Mouse (Mus musculus) midbrain, embryonic 15.5 days (tissue): Measurements from ENCODE around the gene Enox1. TPM values are rescaled to one million over a fixed set of nuclear protein-coding genes. Genes with fewer than 3 reads are reported as not detected.

Experiments
- ATAC-seq: fragments of 200-750 bp; cut with Nextera tagmentation; replicated peaks from 2 replicates; pipeline ENCODE4 v1.8.0; 2017; ENCODE audit warnings: moderate TSS enrichment
- H3K27ac ChIP-seq: fragments of 300-500 bp; sonication (generic); 2 replicates; pipeline ENCODE4 v1.5.1; 2015; ENCODE audit warnings: mild to moderate bottlenecking, inconsistent platforms
- H3K27me3 ChIP-seq: fragments of 300-500 bp; sonication (generic); replicated peaks from 2 replicates; pipeline ENCODE4 v1.6.1; 2015; ENCODE audit warnings: inconsistent platforms
- H3K36me3 ChIP-seq: fragments of 300-500 bp; sonication (generic); replicated peaks from 2 replicates; pipeline ENCODE4 v1.6.1; 2015; ENCODE audit warnings: inconsistent platforms
- H3K4me1 ChIP-seq: fragments of 300-500 bp; sonication (generic); 2 replicates; pipeline ENCODE4 v1.6.1; 2015; ENCODE audit warnings: inconsistent platforms
- H3K4me2 ChIP-seq: fragments of 300-500 bp; sonication (generic); 2 replicates; pipeline ENCODE4 v1.6.1; 2015; ENCODE audit warnings: inconsistent platforms, mild to moderate bottlenecking, moderate library complexity
- H3K4me3 ChIP-seq: fragments of 300-500 bp; sonication (generic); 2 replicates; pipeline ENCODE4 v1.5.1; 2015; ENCODE audit warnings: mild to moderate bottlenecking, inconsistent platforms
- H3K9ac ChIP-seq: fragments of 300-500 bp; sonication (generic); 2 replicates; pipeline ENCODE4 v1.6.1; 2015; ENCODE audit warnings: mild to moderate bottlenecking, inconsistent platforms
- H3K9me3 ChIP-seq: fragments of 300-500 bp; sonication (generic); 2 replicates; pipeline ENCODE4 v1.6.1; 2016; ENCODE audit warnings: inconsistent platforms
- WGBS: fragments of 180-500 bp; shearing (Covaris S2); methylation state at CpG from one replicate; pipeline ENCODE4 v1.1.7; 2015; ENCODE audit warnings: mixed read lengths; 5-methylcytosine and 5-hydroxymethylcytosine counted together
- polyA plus RNA-seq: library from polyadenylated mRNA; unstranded; fragments of >200 nt; fragmentation: Nextera tagmentation; extraction: Ambion mirVana; gene quantifications from 2 replicates; pipeline ENCODE4 v1.2.1, GENCODE M21; 2015

The Enox1 gene
- polyA plus RNA-seq, 1 experiment from 2014 or later: 47.6 TPM

DNA sequence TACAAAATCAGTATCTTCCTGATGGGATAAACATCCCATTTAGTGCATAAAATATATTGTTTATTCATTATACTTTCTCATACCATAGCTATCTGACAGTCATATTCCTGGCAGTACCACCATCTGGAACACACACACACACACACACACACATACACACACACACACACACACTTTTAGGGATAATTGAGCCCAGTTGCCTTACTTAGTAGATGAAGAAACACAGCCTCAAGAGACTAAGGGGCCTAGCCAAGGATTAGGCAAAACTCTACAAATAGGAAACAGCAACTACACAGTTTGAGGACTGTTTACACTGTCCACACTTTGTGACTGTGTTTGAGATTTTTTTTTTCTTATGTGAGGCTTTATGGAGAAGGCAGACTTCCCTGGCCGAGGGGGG is 100.9 kb downstream of the Enox1 start:
- Histone ChIP-seq H3K4me1 (0 out of 2 replicates have a peak, but pooled peaks cover 6% of the 10 kb centered on the region), H3K27me3 (no peaks in the 10 kb centered on the region), H3K36me3 (no peaks in the 10 kb centered on the region), H3K27ac (no peak overlapping the region), H3K4me2 (no peak overlapping the region), H3K9me3 (no peaks in the 10 kb centered on the region), H3K4me3 (no peak overlapping the region), H3K9ac (no peak overlapping the region)
- WGBS: 72% methylated on average over 1 of the region's 1 CpGs
- ATAC-seq: no peak

DNA sequence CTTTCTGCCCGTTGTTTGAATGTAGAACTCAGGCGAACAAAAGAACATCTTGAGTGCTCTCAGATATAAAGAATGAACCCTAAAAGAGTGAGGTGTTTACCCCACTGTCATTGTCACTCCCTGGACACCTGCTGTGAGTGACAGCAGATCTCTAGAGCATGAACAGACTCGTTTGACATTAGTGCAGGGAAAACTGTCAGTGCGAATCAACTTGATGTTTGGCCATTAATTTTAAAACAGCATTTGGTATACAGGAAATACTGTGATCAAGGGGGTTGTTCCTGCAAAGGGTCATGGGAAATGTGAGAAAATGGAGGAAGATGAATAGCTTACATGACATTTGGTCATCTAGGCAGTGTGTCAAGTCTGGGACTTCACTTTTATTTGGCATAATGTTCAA is 101.6 kb downstream of the Enox1 start:
- ATAC-seq: no peak
- WGBS: 40% methylated on average over 4 of the region's 4 CpGs
- H3K27me3 ChIP-seq: no peaks in the 10 kb centered on the region
- no peak overlapping the region for H3K9ac ChIP-seq
- H3K27ac ChIP-seq: no peak overlapping the region
- H3K4me2 ChIP-seq: no peak overlapping the region
- H3K9me3 ChIP-seq: no peaks in the 10 kb centered on the region
- H3K4me3 ChIP-seq: no peak overlapping the region
- H3K36me3 ChIP-seq: no peaks in the 10 kb centered on the region
- H3K4me1 ChIP-seq: peaks cover 6% of the 10 kb centered on the region; the same call in 1 of the 2 replicates

DNA sequence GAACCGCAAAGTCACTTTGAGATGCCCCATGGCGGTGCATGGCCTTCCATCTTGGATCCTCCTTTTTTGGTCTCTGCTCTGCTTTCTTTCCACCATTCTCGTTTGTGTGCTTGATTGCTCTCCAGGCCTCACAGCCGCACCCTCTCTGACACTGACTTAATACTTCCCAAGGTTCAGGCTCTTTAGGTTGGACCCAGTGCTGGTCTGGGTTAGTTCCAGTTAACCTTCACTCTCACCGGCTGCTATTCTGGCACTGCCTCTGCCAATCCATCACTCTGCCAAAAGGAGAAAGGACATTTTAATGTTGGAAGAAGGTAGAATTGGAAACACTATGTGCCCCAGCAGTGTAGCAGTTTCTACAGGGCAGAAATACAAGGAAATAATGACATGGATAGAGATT is 103.1 kb downstream of the Enox1 start:
- ATAC-seq: no peak
- Histone ChIP-seq H3K4me3 (no peak overlapping the region), H3K9ac (no peak overlapping the region), H3K27ac (no peak overlapping the region), H3K27me3 (no peaks in the 10 kb centered on the region), H3K9me3 (no peaks in the 10 kb centered on the region), H3K4me1 (peaks cover 14% of the 10 kb centered on the region), H3K4me2 (no peak overlapping the region), H3K36me3 (no peaks in the 10 kb centered on the region)
- 86% methylated on average over 5 of the region's 5 CpGs for WGBS

- H3K27ac ChIP-seq: no peak overlapping the region
- peaks cover 10% of the 10 kb centered on the region for H3K4me1 ChIP-seq
- no peak overlapping the region for H3K9ac ChIP-seq
- ATAC-seq: no peak
- no peak overlapping the region for H3K4me2 ChIP-seq
- H3K9me3 ChIP-seq: no peaks in the 10 kb centered on the region
- H3K36me3 ChIP-seq: no peaks in the 10 kb centered on the region
- H3K27me3 ChIP-seq: no peaks in the 10 kb centered on the region
- H3K4me3 ChIP-seq: no peak overlapping the region
- WGBS: 80% methylated on average over 4 of the region's 4 CpGs
Measured at GRCm38 (mm10) chr14:77260107-77260506, 103.5 kb downstream of the Enox1 start.

DNA sequence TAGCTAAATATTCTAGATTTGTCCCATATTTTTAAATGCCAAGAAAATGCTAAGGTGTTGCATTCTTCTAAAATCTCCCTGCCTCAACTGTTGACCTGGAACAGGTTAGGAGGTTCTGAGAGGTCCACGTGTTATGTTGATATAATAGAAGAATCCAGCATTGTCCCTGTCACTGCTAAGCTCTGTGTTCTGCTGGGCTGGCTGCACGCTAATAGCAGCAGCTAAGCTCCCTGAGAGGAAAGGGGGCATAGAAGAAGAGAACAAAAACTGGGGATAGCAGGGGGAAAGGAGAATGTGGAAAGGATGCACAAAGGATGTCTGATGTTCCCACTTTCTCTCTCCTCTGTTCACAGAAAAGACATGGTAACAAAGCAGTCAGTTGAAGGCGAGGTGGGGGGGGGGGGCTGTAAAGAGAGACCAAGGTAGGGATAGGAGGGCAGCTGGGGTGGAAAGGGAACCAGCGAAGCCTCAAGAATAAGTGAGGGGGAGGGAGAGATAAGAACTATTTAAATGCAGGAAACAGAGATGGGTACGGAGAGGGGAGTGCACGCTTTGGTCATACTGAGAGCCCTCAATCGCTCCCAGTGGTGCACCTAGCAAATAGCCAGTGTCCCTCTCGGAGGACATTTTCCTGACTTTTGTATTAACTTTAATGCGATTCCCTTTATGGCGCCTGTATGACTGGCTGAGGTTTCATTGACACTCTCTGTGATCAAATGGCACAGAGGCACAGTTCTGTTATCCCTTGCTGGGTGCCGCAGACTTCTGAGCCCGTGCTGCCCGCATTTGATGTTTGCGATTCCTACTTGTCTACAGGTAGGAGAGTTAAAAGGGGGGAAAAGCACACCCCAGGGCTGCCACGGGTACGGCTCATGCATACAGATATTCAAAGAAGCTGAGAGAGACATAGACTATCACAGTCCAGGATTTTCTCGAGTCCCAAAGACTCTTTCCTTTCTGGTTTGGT is 110.5 kb downstream of the Enox1 start:
- 32% methylated on average over 17 of the region's 17 CpGs for WGBS
- Histone ChIP-seq H3K9ac (no peak overlapping the region), H3K4me1 (peaks cover 33% of the 10 kb centered on the region), H3K4me3 (no peak overlapping the region), H3K27ac (peak overlapping the region; percentile 51), H3K27me3 (no peaks in the 10 kb centered on the region), H3K9me3 (no peaks in the 10 kb centered on the region), H3K4me2 (peak overlapping the region; percentile 14; the same call in 1 of the 2 replicates), H3K36me3 (no peaks in the 10 kb centered on the region)
- ATAC-seq: peak; percentile 72

GRCm38 (mm10) chr14:77272248-77272930 is 115.8 kb downstream of the Enox1 start:
- H3K36me3 ChIP-seq: no peaks in the 10 kb centered on the region
- no peaks in the 10 kb centered on the region for H3K9me3 ChIP-seq
- H3K27ac ChIP-seq: peak overlapping the region; percentile 34; the same call in 1 of the 2 replicates
- peak overlapping the region; percentile 17; the same call in 1 of the 2 replicates for H3K4me2 ChIP-seq
- no peaks in the 10 kb centered on the region for H3K27me3 ChIP-seq
- peaks cover 23% of the 10 kb centered on the region for H3K4me1 ChIP-seq
- H3K4me3 ChIP-seq: no peak overlapping the region
- no peak overlapping the region for H3K9ac ChIP-seq
- 62% methylated on average over 12 of the region's 12 CpGs for WGBS
- no peak for ATAC-seq

- peaks cover 17% of the 10 kb centered on the region for H3K4me1 ChIP-seq
- H3K9me3 ChIP-seq: no peaks in the 10 kb centered on the region
- H3K4me2 ChIP-seq: peak overlapping the region; percentile 17; the same call in 1 of the 2 replicates
- no peak overlapping the region for H3K9ac ChIP-seq
- WGBS: 34% methylated on average over 13 of the region's 13 CpGs
- no peak overlapping the region for H3K4me3 ChIP-seq
- ATAC-seq: peak; percentile 40; the same call in 1 of the 2 replicates
- H3K36me3 ChIP-seq: no peaks in the 10 kb centered on the region
- H3K27ac ChIP-seq: peak overlapping the region; percentile 34; the same call in 1 of the 2 replicates
- no peaks in the 10 kb centered on the region for H3K27me3 ChIP-seq
Measured at GRCm38 (mm10) chr14:77272931-77273446, 116.4 kb downstream of the Enox1 start.

- Histone ChIP-seq H3K4me1 (peaks cover 17% of the 10 kb centered on the region), H3K4me3 (no peak overlapping the region), H3K4me2 (no peak overlapping the region), H3K9ac (no peak overlapping the region), H3K27ac (peak overlapping the region; percentile 0; the same call in 1 of the 2 replicates), H3K9me3 (no peaks in the 10 kb centered on the region), H3K36me3 (no peaks in the 10 kb centered on the region), H3K27me3 (no peaks in the 10 kb centered on the region)
- no peak; the same call in 1 of the 2 replicates for ATAC-seq
- 66% methylated on average over 6 of the region's 6 CpGs for WGBS
Measured at GRCm38 (mm10) chr14:77273721-77274120, 117.2 kb downstream of the Enox1 start.

GRCm38 (mm10) chr14:77275607-77276006 is 119.0 kb downstream of the Enox1 start:
- H3K27ac ChIP-seq: no peak overlapping the region
- no peaks in the 10 kb centered on the region for H3K27me3 ChIP-seq
- no peak overlapping the region for H3K4me2 ChIP-seq
- WGBS: 91% methylated on average over 6 of the region's 6 CpGs
- no peaks in the 10 kb centered on the region for H3K9me3 ChIP-seq
- peaks cover 20% of the 10 kb centered on the region for H3K4me1 ChIP-seq
- no peak for ATAC-seq
- H3K4me3 ChIP-seq: no peak overlapping the region
- H3K9ac ChIP-seq: no peak overlapping the region
- no peaks in the 10 kb centered on the region for H3K36me3 ChIP-seq

DNA sequence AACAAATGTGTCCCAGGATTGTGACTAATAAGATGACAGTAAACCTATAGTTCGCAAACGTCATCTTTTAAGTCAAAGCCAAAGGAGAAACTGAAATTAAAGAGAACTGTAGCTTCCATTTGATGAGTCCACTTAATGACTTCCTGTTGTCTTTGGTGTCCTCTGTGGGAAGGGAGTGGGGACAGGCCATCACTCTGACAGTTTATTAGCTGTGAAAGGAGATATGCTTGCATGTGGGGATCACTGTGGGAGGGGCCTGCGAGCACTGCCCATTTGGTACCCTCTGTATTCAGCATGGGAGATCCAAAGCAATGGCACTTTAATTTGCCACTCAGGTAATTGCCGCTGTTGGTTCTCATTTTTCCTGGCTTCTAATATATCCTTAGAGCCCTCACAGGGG is 122.6 kb downstream of the Enox1 start:
- Histone ChIP-seq H3K4me3 (no peak overlapping the region), H3K9ac (no peak overlapping the region), H3K27me3 (no peaks in the 10 kb centered on the region), H3K4me2 (no peak overlapping the region), H3K27ac (no peak overlapping the region), H3K4me1 (peaks cover 4% of the 10 kb centered on the region; the same call in 1 of the 2 replicates), H3K9me3 (no peaks in the 10 kb centered on the region), H3K36me3 (no peaks in the 10 kb centered on the region)
- ATAC-seq: no peak
- WGBS: 81% methylated on average over 4 of the region's 4 CpGs

- H3K4me2 ChIP-seq: no peak overlapping the region
- no peaks in the 10 kb centered on the region for H3K9me3 ChIP-seq
- H3K4me1 ChIP-seq: peaks cover 4% of the 10 kb centered on the region; the same call in 1 of the 2 replicates
- no peaks in the 10 kb centered on the region for H3K36me3 ChIP-seq
- H3K27ac ChIP-seq: no peak overlapping the region
- no peak overlapping the region for H3K9ac ChIP-seq
- ATAC-seq: no peak
- no peaks in the 10 kb centered on the region for H3K27me3 ChIP-seq
- 93% methylated on average over 2 of the region's 2 CpGs for WGBS
- no peak overlapping the region for H3K4me3 ChIP-seq
Measured at GRCm38 (mm10) chr14:77280454-77280853, 123.9 kb downstream of the Enox1 start.

GRCm38 (mm10) chr14:77280893-77281292 is 124.3 kb downstream of the Enox1 start:
- no peak overlapping the region for H3K4me2 ChIP-seq
- no peak overlapping the region for H3K27ac ChIP-seq
- H3K9ac ChIP-seq: no peak overlapping the region
- no peak overlapping the region for H3K4me3 ChIP-seq
- H3K36me3 ChIP-seq: no peaks in the 10 kb centered on the region
- no peaks in the 10 kb centered on the region for H3K9me3 ChIP-seq
- H3K4me1 ChIP-seq: peaks cover 4% of the 10 kb centered on the region; the same call in 1 of the 2 replicates
- no peak for ATAC-seq
- no peaks in the 10 kb centered on the region for H3K27me3 ChIP-seq
- 80% methylated on average over 7 of the region's 7 CpGs for WGBS
